Mouse (Mus musculus) left cerebral cortex, postnatal 14 days (tissue): ENCODE measurements around the gene Ankdd1a. TPM values are rescaled to one million over a fixed set of nuclear protein-coding genes. Genes with fewer than 3 reads are reported as not detected.

Source experiments
- DNase-seq, 2 experiments: peaks; one replicate each; pipeline ENCODE4 v3.0.0; 2021 to 2022; ENCODE audit warnings: low spot score in 2 of 2, mixed read lengths in 1 of 2
- intact Hi-C: fragments of 180-260 bp; cut with DNase I; formaldehyde crosslinking; loops from one replicate; pipeline ENCODE4 v1.15.1; 2025
- long read RNA-seq, 2 experiments: library from polyadenylated mRNA; stranded (forward); transcript quantifications; one replicate each; pipeline ENCODE4 v2.0.0; 2021
- total RNA-seq, 2 experiments: library from RNA; stranded (reverse); gene quantifications; 2 replicates each; pipeline ENCODE4 v1.2.3; 2021

Gene Ankdd1a
- 1 to 10 TPM; 3.1 TPM for total RNA-seq
- long read RNA-seq, experiment 1, partial matches to known transcripts, result 0 of 2 reads
- long read RNA-seq, experiment 1, other reads (novel, unspliced or antisense), result 2 of 2 reads
- long read RNA-seq, experiment 2, partial matches to known transcripts, result 0 of 1 reads
- long read RNA-seq, experiment 2, other reads (novel, unspliced or antisense), result 0 of 1 reads

DNA sequence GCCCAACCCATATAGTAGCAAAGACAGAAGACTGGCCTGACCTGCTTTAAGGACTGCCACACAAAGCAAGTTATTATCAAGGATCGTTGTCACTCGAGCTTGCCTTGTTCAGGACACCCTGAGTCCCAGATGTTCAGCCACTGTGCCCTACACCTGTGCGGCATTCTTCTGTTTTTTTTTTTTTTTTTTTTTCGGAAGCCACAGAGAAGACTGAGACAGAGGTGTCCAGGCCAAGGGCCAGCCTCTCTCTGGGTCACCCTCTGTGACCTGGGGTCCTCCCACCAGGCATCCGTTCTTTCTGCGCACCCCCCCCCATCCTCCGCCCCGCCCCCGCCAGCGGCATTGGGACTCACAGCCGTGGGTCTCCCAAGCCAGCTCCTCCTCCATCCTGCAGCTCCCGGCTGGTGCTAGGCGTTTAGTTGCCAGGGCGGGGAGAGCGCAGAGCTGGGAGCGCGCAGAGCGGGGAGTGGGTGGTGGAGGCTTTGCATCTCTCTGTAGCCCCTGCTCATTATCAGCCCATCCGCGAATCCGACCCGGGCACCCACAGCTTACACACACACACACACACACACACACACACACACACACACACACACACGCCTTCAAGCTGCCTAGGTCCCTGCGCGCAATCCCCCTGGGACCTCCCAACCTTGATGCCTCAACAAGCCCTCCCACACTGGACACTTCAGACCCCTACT, at the start of gene Ankdd1a:
Gene Ankdd1a, minus strand, starts transcription at position 387 of the 698 bp plus-strand sequence.
- intact Hi-C loops, result no loop called here
- DNase-seq, result peak; percentile 62 to 77

DNA sequence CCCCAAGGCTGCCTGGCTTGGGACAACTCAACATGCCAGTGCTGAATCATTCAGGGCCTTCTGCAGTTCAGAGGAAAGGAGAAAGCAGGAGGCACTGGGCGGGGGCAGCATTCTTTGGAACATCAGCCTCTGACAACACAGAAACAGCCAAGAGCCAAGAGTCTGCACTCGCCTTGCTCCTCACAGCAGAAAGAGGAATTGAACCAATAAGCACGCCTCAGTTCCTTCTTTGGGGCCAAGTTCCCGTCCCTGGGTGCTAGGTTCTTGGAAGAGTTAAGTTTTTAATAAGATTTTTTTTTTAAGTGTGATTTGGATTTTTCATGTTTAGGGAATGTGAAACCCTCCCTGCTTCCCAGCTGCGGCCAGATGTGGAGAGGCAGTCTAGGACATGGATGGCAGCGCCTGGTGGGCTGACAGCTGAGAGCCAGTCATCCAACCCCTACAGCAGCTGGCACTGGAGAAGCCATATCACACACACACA, 49.5 kb upstream of the Ankdd1a start:
- no peak for DNase-seq
- intact Hi-C loops, result no loop called here

DNA sequence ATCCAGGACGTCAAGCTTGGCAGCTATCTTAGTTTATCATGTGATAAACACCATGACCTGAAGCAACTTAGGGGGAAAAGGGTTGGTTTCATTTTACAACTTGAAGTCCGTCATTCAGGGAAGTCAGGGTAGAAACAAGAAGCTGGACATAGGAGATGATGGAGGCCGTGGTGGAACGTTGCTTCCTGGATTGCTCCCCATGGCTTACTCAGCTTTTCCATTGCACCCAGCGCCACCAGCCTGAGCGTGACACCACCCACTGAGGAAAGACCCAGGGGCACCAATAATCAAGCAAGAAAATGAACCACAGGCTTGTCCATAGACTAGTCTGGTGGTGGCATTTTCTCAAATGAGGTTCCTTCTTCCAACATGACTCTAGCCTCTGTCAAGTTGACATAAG, 48.8 kb upstream of the Ankdd1a start:
- no peak for DNase-seq

DNA sequence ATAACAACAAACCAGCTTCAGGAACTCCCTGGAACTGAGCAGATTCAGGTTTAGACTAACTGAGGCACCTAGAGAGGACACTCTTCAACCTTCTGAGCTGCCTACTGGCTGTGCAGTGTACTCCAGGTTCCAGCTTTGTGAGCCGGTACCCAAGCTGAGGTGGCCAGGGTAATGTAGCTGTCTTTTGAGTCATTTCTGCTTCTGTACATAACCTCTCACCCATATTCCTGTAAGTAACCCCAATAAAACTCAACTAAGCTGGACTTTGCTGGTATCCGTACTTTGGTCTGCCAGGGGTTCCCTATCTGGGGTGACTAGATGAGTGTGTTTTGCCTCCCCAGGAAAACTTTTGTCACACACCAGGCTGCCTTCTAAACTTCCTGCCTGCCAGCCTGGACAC, 44.7 kb upstream of the Ankdd1a start:
- intact Hi-C loops, result no loop called here
- no peak for DNase-seq

More for the DNA sequence above, 48.8 kb upstream of the Ankdd1a start:
- intact Hi-C loops, result no loop called here

DNA sequence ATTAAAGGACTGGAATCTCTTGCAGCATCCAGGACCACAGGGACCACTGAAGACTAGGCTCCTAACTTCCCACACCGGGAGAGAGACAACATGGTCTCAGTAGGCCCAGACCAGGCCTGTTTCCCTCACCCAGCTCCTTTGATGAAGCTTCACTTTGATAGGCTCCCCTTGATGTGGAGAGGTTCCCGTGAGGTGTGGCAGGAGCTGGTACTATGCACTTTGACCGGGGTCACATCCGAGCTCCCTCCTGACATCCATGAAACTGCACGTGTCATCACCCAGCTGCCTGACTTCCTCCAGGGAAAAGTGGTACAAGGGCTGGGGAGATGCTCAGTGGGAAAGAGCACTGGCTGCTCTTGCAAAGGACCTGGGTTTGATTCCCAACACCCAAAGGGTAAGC, 43.1 kb upstream of the Ankdd1a start:
- intact Hi-C loops, result no loop called here
- no peak for DNase-seq

DNA sequence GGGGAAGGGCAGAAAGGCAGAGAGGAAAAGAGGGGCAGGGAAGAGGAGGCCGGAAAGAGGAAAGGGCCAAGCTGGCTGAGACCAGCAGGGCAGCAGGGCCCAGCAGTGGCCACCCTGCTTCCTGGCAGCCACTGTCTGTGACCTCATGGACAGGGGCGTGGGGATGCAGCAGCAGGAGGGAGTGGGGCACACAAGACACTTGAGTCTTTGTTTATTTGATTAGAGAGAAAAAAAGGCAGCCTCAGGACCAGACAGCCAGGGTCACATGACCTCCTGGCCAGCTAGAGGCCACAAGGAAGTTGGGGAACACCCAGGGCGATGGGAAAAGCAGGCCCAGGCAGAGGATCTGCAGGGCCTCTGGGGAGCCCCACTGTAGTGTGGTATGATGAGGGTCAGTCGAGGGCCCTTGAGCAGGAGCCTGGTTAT, 42.1 kb upstream of the Ankdd1a start:
- DNase-seq, result peak; percentile 53 to 58
- intact Hi-C loops, result no loop called here

DNA sequence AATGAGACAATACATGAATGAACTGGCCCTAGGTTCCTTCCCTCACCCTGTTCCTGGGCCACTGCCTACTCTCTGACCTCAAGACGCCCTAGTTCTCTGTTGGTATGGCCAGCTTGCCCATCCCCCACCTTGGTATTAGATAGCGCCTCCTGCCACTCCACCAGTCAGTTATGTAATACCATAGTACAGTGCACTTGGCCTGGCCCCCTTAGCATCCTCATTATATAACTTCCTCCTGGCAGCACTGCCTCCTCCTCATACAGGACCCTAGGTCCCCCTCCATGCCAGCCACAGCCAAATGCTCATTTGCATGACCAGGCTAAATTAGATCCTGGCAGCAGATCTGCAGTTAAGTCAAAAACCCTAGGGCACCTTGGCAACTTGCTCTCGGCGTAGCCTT, 41.0 kb upstream of the Ankdd1a start:
- intact Hi-C loops, result no loop called here
- DNase-seq, result peak in 1 of 2 experiments; percentile 14

DNA sequence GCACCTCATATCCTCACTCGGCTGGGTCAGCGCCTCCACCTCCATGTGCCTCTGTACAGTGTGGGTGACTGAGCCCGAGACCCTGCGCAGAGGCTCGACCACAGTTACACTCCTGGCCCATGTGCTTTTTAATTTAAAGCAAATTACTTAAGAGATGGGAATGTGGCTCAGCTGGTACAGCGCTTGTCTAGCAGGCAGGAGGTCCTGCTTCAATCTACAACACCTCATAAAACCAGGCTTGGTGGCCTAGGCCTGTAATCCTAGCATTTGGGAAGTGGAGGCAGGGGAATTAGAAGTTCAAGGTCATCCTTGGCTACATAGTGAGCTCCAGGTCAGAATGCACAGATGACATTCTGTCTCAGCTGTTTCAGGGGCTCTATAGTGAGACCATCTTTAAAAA, 38.8 kb upstream of the Ankdd1a start:
- intact Hi-C loops, result no loop called here
- no peak for DNase-seq

DNA sequence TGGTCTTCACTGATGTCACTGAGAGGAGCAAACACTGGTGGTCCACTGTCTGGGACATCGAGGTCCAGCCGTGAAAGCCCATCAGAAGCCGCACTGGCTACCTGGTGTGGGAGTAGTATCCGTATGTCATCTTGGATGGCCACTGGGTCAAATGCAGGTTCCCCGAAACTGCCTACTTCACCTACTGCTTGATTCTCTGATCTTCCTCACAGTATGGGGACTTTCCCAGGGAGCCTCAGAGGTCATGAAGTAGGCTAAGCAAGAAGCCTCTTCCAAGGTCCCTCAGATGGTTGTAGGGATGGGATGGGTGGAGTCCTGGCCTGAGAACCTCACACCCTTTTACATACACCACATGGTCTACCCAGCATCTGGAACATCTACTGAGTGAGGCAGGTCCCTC, 37.0 kb upstream of the Ankdd1a start:
- intact Hi-C loops, result no loop called here
- DNase-seq, result no peak

DNA sequence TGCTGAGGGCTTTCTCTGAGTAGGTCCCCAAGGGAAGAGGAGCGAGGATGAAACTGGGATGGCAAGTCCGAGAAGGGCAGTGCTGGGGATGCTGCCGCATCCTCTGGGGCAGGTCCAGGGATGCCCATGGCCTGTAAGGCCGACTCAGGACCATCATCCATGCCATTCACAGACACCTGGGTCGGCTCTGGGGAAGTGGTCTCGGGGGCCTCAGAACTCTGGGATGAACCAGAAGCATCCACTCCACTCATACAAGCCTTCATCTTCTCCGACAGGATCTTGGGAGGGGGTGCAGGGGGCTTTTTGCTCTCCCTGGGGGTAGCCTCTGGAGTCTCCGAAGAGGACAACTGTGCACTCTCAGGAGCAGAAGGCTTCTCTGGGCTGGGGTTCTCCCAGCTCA, 36.4 kb upstream of the Ankdd1a start:
- no peak for DNase-seq
- intact Hi-C loops, result no loop called here

DNA sequence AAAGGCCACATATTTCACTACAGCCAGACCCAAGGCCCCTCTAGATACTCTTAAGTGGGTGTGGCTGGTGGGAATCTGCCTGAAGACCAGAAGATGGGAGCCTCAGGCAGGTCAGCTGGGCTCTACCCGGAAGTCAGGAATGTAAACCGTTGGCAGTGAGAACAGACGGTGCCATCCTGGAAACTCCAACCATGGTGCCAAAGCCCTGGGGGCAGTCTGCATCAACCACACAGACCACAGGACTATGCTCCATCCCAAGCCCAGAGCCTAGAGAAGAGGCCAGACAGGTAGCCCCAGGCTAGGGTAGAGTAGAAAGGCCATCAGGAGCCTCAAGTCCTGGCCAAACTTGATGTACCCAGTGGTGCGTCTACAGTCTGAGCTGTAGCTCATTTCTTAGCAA, 35.6 kb upstream of the Ankdd1a start:
- no peak for DNase-seq
- intact Hi-C loops, result no loop called here

DNA sequence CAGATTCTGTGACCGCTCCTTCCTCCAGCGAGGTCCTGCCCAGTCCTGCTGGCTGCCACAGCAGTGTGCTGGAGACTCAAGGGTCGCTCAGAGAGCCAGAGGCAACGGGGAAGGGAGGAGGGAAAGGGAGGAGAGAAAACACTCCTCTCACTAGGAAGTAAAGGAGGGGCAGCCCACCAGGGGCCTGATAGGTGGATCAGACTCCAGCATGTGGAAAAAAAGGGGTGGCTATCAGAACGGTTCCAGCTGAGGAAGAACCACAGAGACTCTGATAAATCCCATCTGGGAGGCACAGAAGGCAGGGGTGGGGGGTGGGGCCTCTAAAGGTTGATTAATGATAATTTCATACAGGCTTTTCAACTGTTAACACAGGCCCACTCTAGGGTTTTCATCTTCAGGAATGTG, 35.0 kb upstream of the Ankdd1a start:
- no peak for DNase-seq
- intact Hi-C loops, result no loop called here

DNA sequence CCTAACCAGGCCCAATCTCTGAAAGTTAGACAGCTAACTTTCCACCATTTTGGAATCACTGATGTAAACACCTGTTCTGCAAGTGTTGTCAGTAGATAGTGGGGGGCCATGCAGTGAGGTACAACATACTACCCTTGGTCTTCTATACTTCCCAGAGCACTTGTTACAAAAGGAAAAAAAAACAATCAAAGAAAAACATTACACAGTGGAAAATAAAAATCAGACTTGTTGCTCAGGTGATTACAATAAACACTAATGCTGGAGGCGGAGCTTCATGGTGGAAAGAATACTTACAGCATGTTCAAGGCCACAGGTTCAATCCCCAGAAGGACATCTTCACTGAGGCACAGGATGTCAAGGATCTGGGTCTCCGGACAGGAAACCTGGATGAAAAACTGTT, 32.7 kb upstream of the Ankdd1a start:
- no peak for DNase-seq

DNA sequence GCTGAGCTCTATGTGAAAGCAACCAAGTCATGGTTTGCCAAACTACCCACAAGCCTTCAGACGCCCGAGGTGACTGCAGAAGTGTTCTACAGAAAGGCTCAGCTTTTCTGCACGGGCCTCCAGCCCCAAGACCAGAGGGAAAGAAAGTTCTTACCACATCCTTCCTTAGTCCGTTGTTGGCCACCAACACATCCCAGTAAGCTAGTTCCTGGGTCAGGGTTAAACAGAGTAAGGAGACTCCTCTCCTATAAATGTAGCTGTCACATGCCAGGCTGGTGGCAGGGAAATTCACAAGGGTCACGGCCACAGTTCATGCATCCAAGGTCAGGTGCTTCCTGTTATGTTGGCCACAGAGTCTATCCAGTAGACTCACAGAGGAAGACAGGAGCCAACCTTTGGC, 32.1 kb upstream of the Ankdd1a start:
- intact Hi-C loops, result no loop called here
- DNase-seq, result no peak

More for the DNA sequence above, 32.7 kb upstream of the Ankdd1a start:
- intact Hi-C loops, result no loop called here

DNA sequence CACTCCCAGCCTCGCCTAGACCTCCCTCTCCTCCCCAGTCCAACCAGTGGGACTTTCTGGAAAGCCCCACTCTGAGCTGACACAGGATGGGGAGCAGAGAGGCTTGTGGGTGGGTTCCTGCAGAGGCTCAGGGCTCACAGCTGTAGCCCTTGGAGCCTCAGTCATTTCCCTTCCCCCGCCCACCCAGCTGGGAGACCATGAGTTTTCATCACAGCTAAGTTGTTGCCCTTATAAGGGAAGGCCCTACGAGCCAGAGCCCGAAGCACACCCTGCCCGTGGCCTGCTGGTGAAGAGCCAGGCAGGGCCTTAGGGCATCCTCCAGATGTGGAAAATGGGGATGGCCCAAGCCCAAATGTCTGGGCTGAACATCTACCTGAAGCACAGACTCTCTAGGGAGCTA, 31.0 kb upstream of the Ankdd1a start:
- no peak for DNase-seq

DNA sequence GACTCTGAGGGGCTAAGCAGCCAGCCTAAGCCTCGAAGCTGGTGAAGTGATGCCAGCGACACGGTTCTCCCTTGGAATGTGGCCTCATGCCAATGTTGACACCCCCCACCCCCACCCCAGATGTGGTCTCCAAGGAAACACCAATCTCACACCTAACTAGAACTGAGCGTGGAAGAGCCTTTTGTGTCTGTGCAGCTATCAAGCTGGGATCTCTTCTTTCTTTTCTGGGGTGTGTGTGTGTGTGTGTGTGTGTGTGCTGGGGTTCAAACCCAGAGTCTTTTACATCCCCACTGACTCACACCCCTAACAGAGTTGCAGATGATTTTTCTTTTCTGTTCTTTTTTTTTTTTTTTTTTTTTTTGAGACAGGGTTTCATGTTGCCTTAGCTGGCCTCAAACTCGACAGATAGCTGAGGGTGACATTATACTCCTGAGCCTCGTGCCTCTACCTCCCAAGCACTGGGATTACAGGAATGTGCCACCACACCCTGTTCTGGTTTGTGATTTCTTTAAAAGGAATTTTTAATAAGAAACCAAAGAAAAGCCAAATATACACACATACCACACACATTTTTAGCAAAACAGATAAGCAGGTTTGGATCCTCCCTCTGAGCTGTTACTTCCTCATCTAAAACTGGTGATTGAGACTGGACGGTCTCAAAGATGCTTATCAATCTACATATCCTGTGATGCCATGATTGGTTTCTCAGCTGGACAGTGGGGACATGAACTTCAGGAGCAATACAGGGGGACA, 30.3 kb upstream of the Ankdd1a start:
- DNase-seq, result no peak

More for the DNA sequence above, 31.0 kb upstream of the Ankdd1a start:
- intact Hi-C loops, result no loop called here

DNA sequence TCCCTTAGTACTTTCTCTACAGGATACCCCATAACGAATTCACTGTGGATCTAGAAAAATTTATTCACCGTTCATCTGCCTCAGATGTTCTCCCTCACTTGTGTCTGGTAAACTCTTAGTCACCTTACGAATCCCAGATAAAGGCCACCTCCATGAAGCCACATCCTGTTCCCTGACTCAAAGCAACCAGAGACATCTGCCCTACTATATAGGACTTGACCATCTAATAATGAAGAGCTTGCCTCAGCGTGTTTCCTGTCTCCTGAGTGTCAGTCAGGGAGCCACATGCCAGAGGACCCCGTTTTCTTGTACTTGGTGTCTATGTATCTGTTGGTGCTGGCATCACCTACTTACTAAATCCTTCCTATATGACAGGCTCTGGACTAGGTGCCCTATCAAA, 29.6 kb upstream of the Ankdd1a start:
- intact Hi-C loops, result no loop called here
- DNase-seq, result no peak

More for the DNA sequence above, 30.3 kb upstream of the Ankdd1a start:
- intact Hi-C loops, result no loop called here

DNA sequence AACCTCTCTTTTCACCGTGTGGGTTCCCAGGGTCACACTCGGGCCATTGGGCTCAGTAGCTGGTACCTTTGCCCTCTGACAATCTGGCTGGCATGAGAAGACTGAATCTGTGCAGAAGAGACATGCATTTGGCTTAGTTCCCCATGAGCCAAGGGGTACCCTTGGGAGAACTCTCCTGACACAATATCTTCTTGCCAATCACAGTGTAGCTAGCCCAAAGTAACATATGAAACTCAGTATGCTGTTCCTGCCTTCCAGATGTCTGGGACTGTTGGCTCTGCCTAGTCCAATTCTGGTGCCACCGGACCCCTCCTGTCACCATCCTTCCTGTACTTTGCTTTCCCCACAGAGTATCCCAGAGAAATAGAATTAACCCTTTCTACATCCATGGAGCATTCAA, 29.1 kb upstream of the Ankdd1a start:
- DNase-seq, result no peak
- intact Hi-C loops, result no loop called here

DNA sequence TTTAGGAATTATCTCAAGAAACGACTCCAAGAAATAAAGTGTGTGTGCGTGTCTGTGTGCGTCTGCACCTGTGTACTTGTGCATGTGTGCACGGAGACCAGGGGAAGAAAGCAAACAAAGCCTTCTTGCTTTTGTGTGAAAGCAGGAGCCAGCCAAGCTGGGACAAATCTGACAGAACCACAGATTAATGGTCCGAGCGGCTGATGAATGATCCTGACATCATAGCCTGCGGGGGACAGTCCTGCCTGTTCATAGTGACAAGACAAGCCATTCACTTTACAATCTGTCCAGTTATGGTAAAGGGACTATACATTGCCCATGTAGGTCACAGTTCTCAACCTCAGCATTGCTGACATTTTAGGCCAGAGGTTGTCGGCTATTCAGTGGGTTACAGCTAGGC, 28.3 kb upstream of the Ankdd1a start:
- no peak for DNase-seq
- intact Hi-C loops, result no loop called here

DNA sequence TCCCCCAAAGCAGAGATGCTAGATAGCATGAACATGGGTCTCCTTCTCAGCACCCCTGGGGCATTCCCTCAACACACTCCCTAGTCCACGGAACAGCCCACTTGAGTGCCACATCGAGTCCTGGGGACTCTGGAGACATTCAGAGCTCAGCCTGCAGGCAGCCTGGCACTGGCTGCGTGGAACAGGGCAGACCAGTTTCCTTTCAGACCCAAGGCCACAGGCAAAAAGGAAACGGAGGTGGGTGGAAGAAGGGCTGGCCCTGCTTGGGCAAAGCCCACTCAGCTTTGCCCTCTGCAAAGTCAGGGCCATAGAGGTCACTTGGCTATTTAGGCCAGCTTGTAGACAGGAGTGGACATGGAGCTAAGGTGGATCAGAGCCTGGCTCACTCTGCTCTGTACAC, 27.9 kb upstream of the Ankdd1a start:
- intact Hi-C loops, result no loop called here

DNA sequence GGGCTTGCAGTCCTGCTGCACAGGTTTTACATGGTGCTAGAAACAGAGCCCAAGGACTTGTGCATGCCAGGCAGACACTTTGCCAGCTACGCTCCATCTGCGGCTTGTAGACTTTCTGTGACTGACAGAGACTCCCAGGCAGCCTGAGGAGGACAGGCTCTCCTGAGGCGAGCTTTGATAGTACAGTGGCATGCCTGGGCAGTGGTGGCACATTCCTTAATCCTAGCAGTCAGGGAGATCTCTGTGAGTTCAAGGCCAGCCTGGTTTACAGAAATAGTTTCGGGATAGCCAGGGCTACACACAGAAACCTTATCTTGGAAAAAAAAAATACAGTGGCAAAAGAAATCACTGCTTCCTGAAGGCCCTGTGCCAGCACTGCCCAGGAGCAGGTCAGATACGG, 27.1 kb upstream of the Ankdd1a start:
- intact Hi-C loops, result no loop called here
- DNase-seq, result no peak

More for the DNA sequence above, 27.9 kb upstream of the Ankdd1a start:
- no peak for DNase-seq
